Mouse (Mus musculus) ES-E14 (cell line): ENCODE measurements around the gene Gpank1. TPM values are rescaled to one million over a fixed set of nuclear protein-coding genes. Genes with fewer than 3 reads are reported as not detected.

Experiments
- DNase-seq: peaks from one replicate; pipeline ENCODE4 v3.0.0-alpha.2; 2013; ENCODE audit warnings: low read depth, low spot score
- H3K27ac ChIP-seq: 2 replicates; pipeline ENCODE4 v1.5.1; 2012; ENCODE audit warnings: low read depth, mild to moderate bottlenecking, low read length, moderate library complexity, mixed read lengths; ENCODE audit not compliant: poor library complexity, insufficient read depth, severe bottlenecking
- H3K36me3 ChIP-seq: 2 replicates; pipeline ENCODE4 v1.6.1; 2012; ENCODE audit warnings: mild to moderate bottlenecking, low read length, moderate library complexity, mixed read lengths; ENCODE audit not compliant: control insufficient read depth, poor library complexity, insufficient read depth, severe bottlenecking
- H3K4me1 ChIP-seq, 2 experiments: fragments of 150-350 bp in 1 of 2; sonication (generic) in 1 of 2; 2 replicates each; pipeline ENCODE4 v1.6.1; 2012; ENCODE audit warnings: low read length in 2 of 2, mild to moderate bottlenecking in 1 of 2, mixed read lengths in 1 of 2; ENCODE audit not compliant: control insufficient read depth in 2 of 2, insufficient read depth in 2 of 2, poor library complexity in 1 of 2
- H3K4me3 ChIP-seq, 2 experiments: fragments of 150-350 bp in 1 of 2; sonication (generic) in 1 of 2; 2 replicates each; pipeline ENCODE4 v1.5.1; 2012; ENCODE audit warnings: low read length in 2 of 2, low read depth in 1 of 2, mild to moderate bottlenecking in 1 of 2, mixed read lengths in 1 of 2; ENCODE audit not compliant: insufficient read depth in 1 of 2, poor library complexity in 1 of 2, severe bottlenecking in 1 of 2
- H3K9ac ChIP-seq: 2 replicates; pipeline ENCODE4 v1.6.1; 2012; ENCODE audit warnings: low read depth, mild to moderate bottlenecking, low read length, mixed read lengths; ENCODE audit not compliant: poor library complexity, insufficient read depth, severe bottlenecking
- H3K9me3 ChIP-seq: fragments of 150-350 bp; sonication (generic); 2 replicates; pipeline ENCODE4 v1.6.1; 2012; ENCODE audit warnings: low read depth, mild to moderate bottlenecking, low read length; ENCODE audit not compliant: control insufficient read depth, insufficient read depth
- CHD2 ChIP-seq: IDR thresholded peaks from 2 replicates; pipeline ENCODE4 v1.6.1; 2014; ENCODE audit warnings: mild to moderate bottlenecking, low read depth, low read length, inconsistent platforms
- HCFC1 ChIP-seq: IDR thresholded peaks from 2 replicates; pipeline ENCODE4 v1.6.1; 2012; ENCODE audit warnings: low read length, inconsistent platforms, borderline replicate concordance; ENCODE audit not compliant: insufficient read depth
- MAFK ChIP-seq: IDR thresholded peaks from 2 replicates; pipeline ENCODE4 v1.6.1; 2014; ENCODE audit warnings: mild to moderate bottlenecking, low read depth, low read length, inconsistent platforms; ENCODE audit not compliant: insufficient read depth
- ZC3H11A ChIP-seq: IDR thresholded peaks from 2 replicates; pipeline ENCODE4 v1.6.1; 2012; ENCODE audit warnings: low read depth, mild to moderate bottlenecking, inconsistent platforms, low read length, borderline replicate concordance
- ZNF384 ChIP-seq: IDR thresholded peaks from 2 replicates; pipeline ENCODE4 v1.6.1; 2012; ENCODE audit warnings: low read depth, low read length, inconsistent platforms
- in situ Hi-C, 2 experiments: fragments of 600-800 bp; cut with MboI; formaldehyde crosslinking; loops; one replicate each; pipeline ENCODE4 v1.15.1; 2025; ENCODE audit warnings: low sequenced_read_pairs in 2 of 2, inconsistent platforms in 1 of 2; ENCODE audit not compliant: unreplicated experiment in 2 of 2
- total RNA-seq: library from RNA; depleted of rRNA; stranded (reverse); fragments of 300-350 nt; gene quantifications from 2 replicates; pipeline ENCODE4 v1.2.3, GENCODE M21; 2012

Gene Gpank1
- total RNA-seq, 1 experiment = 31.1 TPM

- H3K4me1 ChIP-seq = peaks cover 0 to 9% of the 10 kb centered on the region in 2 experiments; a peak in 1 of 4 replicates
- peaks cover 64% of the 10 kb centered on the region for H3K36me3 ChIP-seq
- no peak overlapping the region for H3K27ac ChIP-seq
- no peaks in the 10 kb centered on the region for H3K9me3 ChIP-seq
- peak overlapping the region in 1 of 2 experiments; percentile 98; a peak in 1 of 4 replicates for H3K4me3 ChIP-seq
- TF ChIP-seq MAFK (no peak), ZNF384 (no peak), ZC3H11A (no peak), CHD2 (no peak), HCFC1 (no peak)
- H3K9ac ChIP-seq = peak overlapping the region; percentile 25; the same call in 1 of the 2 replicates
- no peak for DNase-seq
- in situ Hi-C loops = no loop called here
Observed at GRCm38 (mm10) chr17:35161421-35161820, 40.2 kb downstream of the Gpank1 start.

- H3K4me3 ChIP-seq = peak overlapping the region; percentile 98 to 99; a peak in 2 of 4 replicates
- peak overlapping the region; percentile 53; the same call in 1 of the 2 replicates for H3K9ac ChIP-seq
Observed at GRCm38 (mm10) chr17:35162121-35162520, 40.9 kb downstream of the Gpank1 start.

DNA sequence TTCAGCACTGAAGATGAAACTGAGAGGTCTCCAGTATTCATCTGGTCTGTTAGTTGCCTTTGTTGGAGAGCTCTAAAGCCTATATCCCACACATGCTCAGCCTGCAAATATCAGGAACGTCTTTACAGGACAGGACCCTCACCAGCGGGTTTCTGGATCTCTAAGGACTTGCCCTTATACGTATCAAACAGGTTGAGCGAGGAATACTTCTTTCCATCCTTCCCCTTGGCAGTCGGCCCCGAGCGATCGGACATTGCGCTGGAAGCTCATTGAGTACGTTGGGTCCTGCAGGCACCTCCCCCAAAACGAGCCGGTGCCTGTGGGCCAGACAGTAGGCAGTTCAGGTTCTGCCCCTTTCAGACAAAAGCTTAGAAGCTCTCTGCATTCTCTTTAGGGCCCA is 41.5 kb downstream of the Gpank1 start:
- Histone ChIP-seq H3K4me1 (peaks cover 0 to 10% of the 10 kb centered on the region in 2 experiments; a peak in 1 of 4 replicates), H3K4me3 (peak overlapping the region; percentile 98 to 99), H3K9ac (peak overlapping the region; percentile 53; the same call in 1 of the 2 replicates), H3K27ac (no peak overlapping the region), H3K36me3 (peaks cover 51% of the 10 kb centered on the region), H3K9me3 (no peaks in the 10 kb centered on the region)
- no peak for TF ChIP-seq CHD2
- TF ChIP-seq ZNF384 = no peak
- TF ChIP-seq ZC3H11A = no peak
- TF ChIP-seq HCFC1 = no peak
- TF ChIP-seq MAFK = no peak
- in situ Hi-C loops = no loop called here
- no peak for DNase-seq

More at GRCm38 (mm10) chr17:35162121-35162520, 40.9 kb downstream of the Gpank1 start:
- Histone ChIP-seq H3K9me3 (no peaks in the 10 kb centered on the region), H3K36me3 (peaks cover 57% of the 10 kb centered on the region), H3K4me1 (peaks cover 0 to 10% of the 10 kb centered on the region in 2 experiments; a peak in 1 of 4 replicates), H3K27ac (no peak overlapping the region)
- no peak for DNase-seq
- no peak for TF ChIP-seq CHD2
- no peak for TF ChIP-seq ZC3H11A
- TF ChIP-seq MAFK = no peak
- in situ Hi-C loops = no loop called here

DNA sequence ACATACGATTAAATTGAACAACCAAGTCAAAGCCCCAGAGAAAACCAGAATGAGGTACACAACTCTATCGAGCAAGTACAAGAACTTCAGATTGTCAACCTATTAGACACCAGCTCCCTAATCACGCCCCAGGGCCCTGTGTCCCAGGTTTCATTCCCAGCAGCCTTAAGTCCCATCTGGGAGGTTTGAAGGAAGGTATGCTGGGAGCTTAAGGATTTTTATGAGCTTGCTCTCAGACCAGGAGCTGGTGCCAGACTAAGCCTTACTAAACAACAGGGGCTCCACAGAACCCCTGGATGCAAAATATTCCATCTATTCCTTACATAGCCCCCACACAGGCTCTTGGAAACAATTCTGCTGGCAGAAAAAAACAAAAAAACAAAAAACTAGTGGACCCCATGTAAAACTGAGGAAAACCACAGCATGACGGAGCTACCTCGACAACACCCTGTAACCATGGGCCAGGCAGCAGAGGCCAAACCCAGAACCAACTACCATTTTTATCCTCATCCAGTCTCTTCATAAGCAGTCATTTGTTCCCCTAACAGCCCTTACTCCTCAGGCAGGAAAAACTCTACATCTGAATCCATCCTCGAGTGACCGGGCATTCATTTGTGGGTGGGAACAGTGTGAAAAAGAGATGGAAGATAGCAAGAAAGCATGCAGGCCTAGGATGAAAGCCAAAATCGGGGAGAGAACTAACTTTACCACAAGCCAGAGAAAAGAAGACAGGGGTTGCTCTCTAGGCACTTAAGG is 42.2 kb downstream of the Gpank1 start:
- no peak for DNase-seq
- Histone ChIP-seq H3K9me3 (no peaks in the 10 kb centered on the region), H3K4me1 (peaks cover 0 to 10% of the 10 kb centered on the region in 2 experiments; a peak in 1 of 4 replicates), H3K36me3 (peaks cover 44% of the 10 kb centered on the region), H3K9ac (peak overlapping the region; percentile 99), H3K4me3 (peak overlapping the region; percentile 98 to 99), H3K27ac (no peak overlapping the region)
- in situ Hi-C loops = no loop called here
- TF ChIP-seq ZC3H11A (no peak), MAFK (no peak), CHD2 (no peak), HCFC1 (no peak), ZNF384 (no peak)
